Mouse (Mus musculus) intestine, embryonic 15.5 days (tissue): ENCODE data around the gene Msantd3. TPM values are rescaled to one million over a fixed set of nuclear protein-coding genes. Genes with fewer than 3 reads are reported as not detected.

Experiments
- ATAC-seq: fragments of 200-750 bp; cut with Nextera tagmentation; 2 replicates; pipeline ENCODE4 v1.8.0; 2017; ENCODE audit warnings: moderate TSS enrichment, moderate library complexity
- H3K27ac ChIP-seq: fragments of 300-500 bp; sonication (generic); 2 replicates; pipeline ENCODE4 v1.5.1; 2015; ENCODE audit warnings: mild to moderate bottlenecking, inconsistent platforms
- H3K27me3 ChIP-seq: fragments of 300-500 bp; sonication (generic); replicated peaks from 2 replicates; pipeline ENCODE4 v1.6.1; 2015; ENCODE audit warnings: inconsistent platforms
- H3K36me3 ChIP-seq: fragments of 300-500 bp; sonication (generic); 2 replicates; pipeline ENCODE4 v1.6.1; 2015; ENCODE audit warnings: inconsistent platforms
- H3K4me1 ChIP-seq: fragments of 300-500 bp; sonication (generic); replicated peaks from 2 replicates; pipeline ENCODE4 v1.6.1; 2015; ENCODE audit warnings: inconsistent platforms
- H3K4me2 ChIP-seq: fragments of 300-500 bp; sonication (generic); replicated peaks from 2 replicates; pipeline ENCODE4 v1.6.1; 2015; ENCODE audit warnings: mild to moderate bottlenecking, inconsistent platforms
- H3K4me3 ChIP-seq: fragments of 300-500 bp; sonication (generic); replicated peaks from 2 replicates; pipeline ENCODE4 v1.5.1; 2015; ENCODE audit warnings: inconsistent platforms
- H3K9ac ChIP-seq: fragments of 300-500 bp; sonication (generic); 2 replicates; pipeline ENCODE4 v1.6.1; 2015; ENCODE audit warnings: inconsistent platforms
- H3K9me3 ChIP-seq: fragments of 300-500 bp; sonication (generic); 2 replicates; pipeline ENCODE4 v1.6.1; 2016; ENCODE audit warnings: inconsistent platforms
- WGBS: fragments of 180-500 bp; shearing (Covaris S2); methylation state at CpG from one replicate; pipeline ENCODE4 v1.1.7; 2015; 5-methylcytosine and 5-hydroxymethylcytosine counted together
- polyA plus RNA-seq: library from polyadenylated mRNA; unstranded; fragments of >200 nt; fragmentation: Nextera tagmentation; extraction: Ambion mirVana; gene quantifications from 2 replicates; pipeline ENCODE4 v1.2.1, GENCODE M21; 2015

The Msantd3 gene
- polyA plus RNA-seq, 1 experiment from 2014 or later, result 19.8 TPM

DNA sequence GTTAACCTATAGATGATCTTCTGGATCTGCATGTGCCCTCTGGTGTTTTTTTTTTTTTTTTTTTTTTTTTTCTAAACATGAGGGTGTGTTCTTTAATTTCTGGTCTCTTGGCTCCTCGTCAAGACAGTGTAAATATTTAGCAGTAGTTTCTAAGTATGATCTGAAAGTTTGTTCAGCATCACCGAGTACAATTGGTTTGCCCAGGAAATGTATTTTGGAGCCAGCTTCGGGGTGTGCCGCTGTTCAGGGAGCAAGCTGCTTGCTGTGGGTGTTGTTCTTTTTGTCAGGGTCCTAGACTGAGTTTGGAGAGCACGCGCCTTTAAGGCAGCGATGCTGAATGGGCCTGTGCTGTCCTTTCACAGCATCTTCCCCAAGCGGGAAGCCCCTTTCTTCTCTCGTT, 48.8 kb downstream of the Msantd3 start:
- Histone ChIP-seq H3K9me3 (no peaks in the 10 kb centered on the region), H3K9ac (no peak overlapping the region), H3K4me1 (peaks cover 6% of the 10 kb centered on the region; the same call in 1 of the 2 replicates), H3K4me2 (0 out of 2 replicates have a peak overlapping the region, but pooled peaks have one; percentile 33), H3K27me3 (no peaks in the 10 kb centered on the region), H3K4me3 (no peak overlapping the region), H3K36me3 (no peaks in the 10 kb centered on the region), H3K27ac (no peak overlapping the region)
- 44% methylated on average over 9 of the region's 9 CpGs for WGBS
- no peak for ATAC-seq

DNA sequence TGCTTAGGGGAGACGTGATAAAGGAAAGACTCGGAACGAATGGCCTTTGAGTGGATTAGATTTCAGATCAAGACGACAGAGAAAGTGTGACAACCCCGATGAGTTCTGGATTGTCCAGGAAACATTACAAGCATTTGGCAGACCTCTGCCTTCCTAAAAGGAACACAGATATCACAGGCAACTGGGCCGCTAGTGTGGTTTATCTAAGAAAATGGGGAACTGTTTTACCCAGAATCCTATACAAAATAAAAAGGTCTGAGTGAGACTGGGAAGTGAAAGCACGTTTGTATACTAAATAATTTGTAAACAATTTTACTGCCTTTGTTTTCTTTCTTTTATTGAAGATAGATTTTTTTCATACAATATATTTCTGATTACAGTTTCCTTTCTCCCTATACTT, 51.1 kb downstream of the Msantd3 start:
- H3K36me3 ChIP-seq, result no peaks in the 10 kb centered on the region
- no peak overlapping the region for H3K27ac ChIP-seq
- H3K9ac ChIP-seq, result no peak overlapping the region
- 80% methylated on average over 7 of the region's 7 CpGs for WGBS
- no peak overlapping the region for H3K4me3 ChIP-seq
- ATAC-seq, result no peak
- peaks cover 8% of the 10 kb centered on the region; the same call in 1 of the 2 replicates for H3K4me1 ChIP-seq
- no peaks in the 10 kb centered on the region for H3K27me3 ChIP-seq
- no peaks in the 10 kb centered on the region for H3K9me3 ChIP-seq
- no peak overlapping the region for H3K4me2 ChIP-seq

DNA sequence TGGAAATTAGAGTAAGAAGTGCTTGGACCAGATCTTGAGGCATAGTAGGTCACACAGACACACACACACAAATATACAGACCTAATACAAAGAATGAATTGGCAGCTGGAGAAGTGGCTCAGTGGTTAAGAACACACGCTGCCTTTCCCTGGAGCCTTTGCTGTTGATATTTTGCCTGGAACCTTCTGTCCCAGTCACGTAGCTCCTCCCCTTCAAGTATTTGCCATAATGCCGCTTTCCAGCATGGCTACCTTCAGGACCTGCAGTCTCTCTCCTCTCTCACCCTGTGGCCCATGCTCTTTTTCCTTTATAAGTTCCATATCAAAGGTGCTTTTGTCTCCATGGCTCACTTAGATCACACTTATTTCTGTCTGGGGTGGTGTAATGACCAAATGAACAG, 51.7 kb downstream of the Msantd3 start:
- H3K9ac ChIP-seq, result no peak overlapping the region
- no peaks in the 10 kb centered on the region for H3K27me3 ChIP-seq
- ATAC-seq, result no peak
- no peak overlapping the region for H3K4me3 ChIP-seq
- peaks cover 7% of the 10 kb centered on the region; the same call in 1 of the 2 replicates for H3K4me1 ChIP-seq
- H3K36me3 ChIP-seq, result no peaks in the 10 kb centered on the region
- no peak overlapping the region for H3K27ac ChIP-seq
- no peak overlapping the region for H3K4me2 ChIP-seq
- WGBS, result 87% methylated on average over 3 of the region's 3 CpGs
- H3K9me3 ChIP-seq, result no peaks in the 10 kb centered on the region

DNA sequence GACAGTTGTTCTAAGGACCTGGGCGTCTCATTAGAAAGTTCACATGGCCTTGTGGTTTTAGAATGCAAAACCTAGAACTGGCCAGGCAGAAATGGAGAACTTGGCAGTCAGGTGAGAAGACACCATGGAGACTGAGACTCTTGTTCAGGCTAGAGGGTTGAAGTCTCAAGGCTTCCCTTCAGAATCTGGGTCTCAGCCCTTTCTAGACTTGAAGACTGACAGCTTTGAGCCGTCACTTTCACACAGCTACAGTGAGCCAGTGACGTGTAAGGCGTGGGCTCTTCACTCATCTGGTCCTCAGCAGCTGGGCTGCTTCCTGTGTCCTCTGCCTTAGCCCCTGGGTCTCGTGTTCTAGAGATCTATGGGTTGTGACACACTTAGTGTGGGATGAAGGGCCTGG, 52.6 kb downstream of the Msantd3 start:
- 52% methylated on average over 5 of the region's 5 CpGs for WGBS
- H3K4me3 ChIP-seq, result no peak overlapping the region
- no peak overlapping the region for H3K4me2 ChIP-seq
- no peak overlapping the region for H3K9ac ChIP-seq
- no peaks in the 10 kb centered on the region for H3K9me3 ChIP-seq
- H3K4me1 ChIP-seq, result 0 out of 2 replicates have a peak, but pooled peaks cover 4% of the 10 kb centered on the region
- no peaks in the 10 kb centered on the region for H3K36me3 ChIP-seq
- no peak for ATAC-seq
- H3K27me3 ChIP-seq, result no peaks in the 10 kb centered on the region
- no peak overlapping the region for H3K27ac ChIP-seq

DNA sequence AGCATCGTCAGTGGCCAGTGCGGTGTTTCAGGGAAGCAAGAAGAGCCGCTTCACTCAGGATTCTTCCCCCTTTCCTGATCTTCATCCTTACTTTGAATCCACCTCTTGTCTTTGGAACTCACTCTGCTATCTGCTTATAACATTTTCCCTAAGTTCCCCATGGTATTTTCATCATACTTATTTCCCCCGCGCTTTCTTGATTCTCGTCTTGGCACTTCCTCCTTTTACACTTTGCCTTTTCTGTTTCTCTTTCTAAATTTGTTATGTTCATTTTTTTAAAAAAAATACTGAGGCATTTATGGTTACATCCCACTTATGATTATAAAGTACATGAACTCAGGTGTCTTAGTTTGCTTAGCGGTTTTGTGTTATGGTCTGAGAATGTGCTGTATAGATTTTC, 53.1 kb downstream of the Msantd3 start:
- Histone ChIP-seq H3K4me1 (0 out of 2 replicates have a peak, but pooled peaks cover 4% of the 10 kb centered on the region), H3K27ac (no peak overlapping the region), H3K9me3 (no peaks in the 10 kb centered on the region), H3K4me3 (no peak overlapping the region), H3K27me3 (no peaks in the 10 kb centered on the region), H3K36me3 (no peaks in the 10 kb centered on the region), H3K4me2 (no peak overlapping the region), H3K9ac (no peak overlapping the region)
- 83% methylated on average over 7 of the region's 7 CpGs for WGBS
- no peak for ATAC-seq

DNA sequence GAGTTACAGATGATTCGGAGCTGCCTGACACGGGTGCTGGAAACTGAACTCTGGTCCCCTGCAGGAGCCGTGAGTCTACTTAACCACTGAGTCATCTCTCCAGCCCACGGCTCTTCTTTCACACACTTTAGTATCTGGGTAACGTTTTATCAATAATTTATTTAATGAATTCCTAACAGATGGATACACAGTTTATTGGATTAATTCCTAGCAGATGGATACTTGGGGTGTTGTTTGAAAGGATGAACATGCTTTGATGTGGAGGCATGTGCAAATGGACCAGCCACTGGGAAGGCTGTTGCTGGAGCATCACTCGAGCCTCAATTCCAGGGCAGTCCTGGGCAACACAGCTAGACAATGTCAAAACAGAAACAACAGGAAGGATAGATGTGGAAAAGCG, 56.4 kb downstream of the Msantd3 start:
- Histone ChIP-seq H3K27me3 (no peaks in the 10 kb centered on the region), H3K4me3 (no peak overlapping the region), H3K9ac (no peak overlapping the region), H3K9me3 (no peaks in the 10 kb centered on the region), H3K27ac (no peak overlapping the region), H3K4me2 (no peak overlapping the region), H3K4me1 (0 out of 2 replicates have a peak, but pooled peaks cover 2% of the 10 kb centered on the region), H3K36me3 (no peaks in the 10 kb centered on the region)
- 82% methylated on average over 7 of the region's 7 CpGs for WGBS
- no peak for ATAC-seq

DNA sequence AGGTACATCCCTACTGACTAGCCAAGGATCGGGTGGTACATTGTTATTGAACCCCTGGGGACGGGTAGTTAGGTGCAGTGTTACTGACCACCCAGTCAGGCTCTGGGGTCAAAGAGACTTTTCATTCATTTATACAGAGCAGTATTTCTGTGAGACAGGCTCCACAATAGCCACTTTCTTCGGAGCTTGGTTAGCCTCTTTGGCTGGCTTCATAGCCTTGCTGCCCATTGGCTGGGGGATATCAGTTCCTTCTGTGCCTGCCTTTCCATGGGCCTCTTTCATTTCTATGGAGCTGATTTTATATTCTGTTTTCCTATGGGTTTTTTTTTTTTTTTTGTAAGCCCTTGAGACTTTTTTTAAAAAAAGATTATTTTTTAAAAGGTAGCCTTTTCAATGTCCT, 65.9 kb downstream of the Msantd3 start:
- ATAC-seq, result no peak
- H3K27me3 ChIP-seq, result no peaks in the 10 kb centered on the region
- H3K9ac ChIP-seq, result no peak overlapping the region
- H3K27ac ChIP-seq, result no peak overlapping the region
- no peaks in the 10 kb centered on the region for H3K4me1 ChIP-seq
- no peaks in the 10 kb centered on the region for H3K36me3 ChIP-seq
- H3K9me3 ChIP-seq, result no peaks in the 10 kb centered on the region
- no peak overlapping the region for H3K4me3 ChIP-seq
- 73% methylated on average over 3 of the region's 3 CpGs for WGBS
- no peak overlapping the region for H3K4me2 ChIP-seq

DNA sequence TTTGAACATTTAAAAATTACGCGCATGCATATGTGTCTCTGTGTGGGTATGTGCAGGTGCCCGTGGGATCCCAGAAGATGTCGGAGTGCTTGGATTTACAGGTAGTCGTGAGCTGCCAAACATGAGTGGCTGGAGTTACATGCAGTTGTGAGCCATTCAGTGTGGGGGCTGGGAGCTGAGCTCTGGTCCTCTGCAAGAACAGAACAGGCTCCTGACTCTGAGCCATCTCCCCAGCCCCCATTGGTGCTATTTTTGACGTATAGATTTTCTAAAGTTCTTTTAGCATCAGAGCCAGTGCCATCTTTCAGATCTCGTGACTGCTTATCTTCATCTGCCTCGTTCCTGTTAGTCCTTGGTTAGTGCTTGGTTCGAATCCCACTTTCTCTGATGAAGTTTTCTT, 69.8 kb downstream of the Msantd3 start:
- ATAC-seq, result no peak
- no peaks in the 10 kb centered on the region for H3K36me3 ChIP-seq
- WGBS, result 90% methylated on average over 9 of the region's 9 CpGs

DNA sequence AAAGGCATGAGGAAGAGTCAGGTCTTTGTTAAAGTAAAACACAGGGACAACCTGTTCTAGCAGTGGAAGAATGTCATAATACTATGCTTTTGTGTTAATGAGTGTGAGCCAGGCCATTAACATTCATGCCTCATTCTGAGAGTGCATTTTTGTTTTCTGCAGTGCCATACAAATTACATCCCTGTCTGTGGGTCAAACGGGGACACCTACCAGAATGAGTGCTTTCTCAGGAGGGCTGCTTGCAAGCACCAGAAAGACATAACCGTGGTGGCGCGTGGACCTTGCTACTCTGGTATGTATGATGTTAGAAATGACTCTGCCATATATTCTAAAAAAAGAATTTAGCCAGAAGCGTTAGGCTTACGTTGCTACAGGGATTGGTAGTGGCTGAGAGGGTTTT, 70.5 kb downstream of the Msantd3 start:
- H3K9ac ChIP-seq, result no peak overlapping the region
- no peaks in the 10 kb centered on the region for H3K27me3 ChIP-seq
- ATAC-seq, result no peak
- H3K4me3 ChIP-seq, result no peak overlapping the region
- 90% methylated on average over 6 of the region's 6 CpGs for WGBS
- H3K9me3 ChIP-seq, result no peaks in the 10 kb centered on the region
- H3K36me3 ChIP-seq, result no peaks in the 10 kb centered on the region
- no peak overlapping the region for H3K4me2 ChIP-seq
- H3K4me1 ChIP-seq, result no peaks in the 10 kb centered on the region
- H3K27ac ChIP-seq, result no peak overlapping the region

More for the DNA sequence above, 69.8 kb downstream of the Msantd3 start:
- Histone ChIP-seq H3K27ac (no peak overlapping the region), H3K27me3 (no peaks in the 10 kb centered on the region), H3K9ac (no peak overlapping the region), H3K4me2 (no peak overlapping the region), H3K4me1 (no peaks in the 10 kb centered on the region), H3K4me3 (no peak overlapping the region), H3K9me3 (no peaks in the 10 kb centered on the region)

Other genes starting within 250 kb of the Msantd3 start
- 45.7 and 50.5 TPM in 2 replicates for gene Tex10, start 66.5 kb upstream of the Msantd3 start, polyA plus RNA-seq
- gene Tmeff1, start 45.2 kb downstream of the Msantd3 start, polyA plus RNA-seq, result 37.4 and 45.4 TPM in 2 replicates
- 0.35 and 0.39 TPM in 2 replicates for gene Cavin4, start 123.6 kb downstream of the Msantd3 start, polyA plus RNA-seq